Mouse (Mus musculus) C2C12 (cell line): ENCODE measurements at regions not wholly inside any gene's neighbourhood (a gene's known extent, or its start where the extent isn't known, plus 50 kb on each side); places are given as distances from the start of the nearest gene placed in this dataset.

Experiments used
- CEBPB ChIP-seq: IDR thresholded peaks from one replicate; pipeline ENCODE4 v1.6.1; 2011; ENCODE audit warnings: low read depth, mild to moderate bottlenecking, control low read depth, moderate library complexity
- CTCF ChIP-seq: IDR thresholded peaks from one replicate; pipeline ENCODE4 v1.5.1; 2011; ENCODE audit not compliant: control insufficient read depth, insufficient read depth, insufficient read length
- MAX ChIP-seq: IDR thresholded peaks from one replicate; pipeline ENCODE4 v1.6.1; 2011; ENCODE audit warnings: mild to moderate bottlenecking, control low read depth
- USF1 ChIP-seq: IDR thresholded peaks from one replicate; pipeline ENCODE4 v1.6.1; 2011; ENCODE audit warnings: low read depth, mild to moderate bottlenecking, control low read depth, moderate library complexity

DNA sequence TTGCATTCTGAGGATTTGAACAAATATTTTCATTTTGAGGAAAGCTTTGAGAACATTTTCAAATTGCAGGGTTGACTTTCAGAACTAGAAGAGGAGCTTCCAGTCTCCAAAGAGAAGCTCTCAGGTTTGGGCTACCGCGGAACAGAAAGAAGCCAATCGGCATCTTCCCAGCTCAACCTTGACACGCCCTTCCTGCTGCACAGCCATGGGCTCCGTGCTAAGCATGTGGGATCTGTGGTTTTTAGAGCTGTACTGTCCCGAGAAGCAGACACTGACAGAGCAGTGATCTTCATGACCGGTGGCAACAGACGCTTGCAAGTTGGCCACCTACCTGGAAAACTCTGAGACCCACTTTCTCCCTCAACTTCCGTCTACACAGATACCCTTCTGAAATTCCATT is 85.4 kb upstream of the Gm12728 start:
- no peak for TF ChIP-seq CEBPB
- no peak for TF ChIP-seq CTCF
- TF ChIP-seq USF1, result no peak
- TF ChIP-seq MAX, result no peak
